Mouse (Mus musculus) intestine, postnatal 0 days (tissue): ENCODE results near the gene Mdfi. TPM values are rescaled to one million over a fixed set of nuclear protein-coding genes. Genes with fewer than 3 reads are reported as not detected.

ENCODE experiments used
- ATAC-seq: fragments of 200-750 bp; cut with Nextera tagmentation; 2 replicates; pipeline ENCODE4 v1.8.0; 2017; ENCODE audit warnings: mild to moderate bottlenecking, moderate TSS enrichment, moderate library complexity
- H3K27ac ChIP-seq: fragments of 300-500 bp; sonication (generic); 2 replicates; pipeline ENCODE4 v1.5.1; 2014; ENCODE audit warnings: mild to moderate bottlenecking, low read depth, low read length, moderate library complexity
- H3K27me3 ChIP-seq: fragments of 300-500 bp; sonication (generic); replicated peaks from 2 replicates; pipeline ENCODE4 v1.6.1; 2014; ENCODE audit warnings: low read length, mixed read lengths; ENCODE audit not compliant: control insufficient read depth, insufficient read depth
- H3K36me3 ChIP-seq: fragments of 300-500 bp; sonication (generic); 2 replicates; pipeline ENCODE4 v1.6.1; 2014; ENCODE audit warnings: mild to moderate bottlenecking, moderate library complexity; ENCODE audit not compliant: control insufficient read depth, insufficient read depth
- H3K4me1 ChIP-seq: fragments of 300-500 bp; sonication (generic); replicated peaks from 2 replicates; pipeline ENCODE4 v1.6.1; 2014; ENCODE audit warnings: antibody characterized with exemption, low read length, mixed read lengths; ENCODE audit not compliant: control insufficient read depth, insufficient read depth
- H3K4me2 ChIP-seq: fragments of 300-500 bp; sonication (generic); replicated peaks from 2 replicates; pipeline ENCODE4 v1.6.1; 2014; ENCODE audit warnings: low read depth, mild to moderate bottlenecking, moderate library complexity
- H3K4me3 ChIP-seq: fragments of 300-500 bp; sonication (generic); 2 replicates; pipeline ENCODE4 v1.5.1; 2014; ENCODE audit warnings: low read depth, low read length
- H3K9ac ChIP-seq: fragments of 300-500 bp; sonication (generic); 2 replicates; pipeline ENCODE4 v1.6.1; 2014; ENCODE audit warnings: mild to moderate bottlenecking, low read depth, low read length
- H3K9me3 ChIP-seq: fragments of 300-500 bp; sonication (generic); 2 replicates; pipeline ENCODE4 v1.6.1; 2016; ENCODE audit warnings: mixed run types; ENCODE audit not compliant: control insufficient read depth
- CTCF ChIP-seq: sonication (generic); IDR thresholded peaks from 2 replicates; pipeline ENCODE4 v1.5.1; 2016; ENCODE audit warnings: low read depth, mild to moderate bottlenecking, control low read depth, antibody characterized with exemption, moderate library complexity
- WGBS: fragments of 180-500 bp; shearing (Covaris S2); extraction: QIAGEN DNeasy Blood & Tissue Kit; methylation state at CpG from one replicate; pipeline ENCODE4 v1.1.7; 2014; 5-methylcytosine and 5-hydroxymethylcytosine counted together
- polyA plus RNA-seq: library from polyadenylated mRNA; unstranded; fragments of >200 nt; fragmentation: Nextera tagmentation; extraction: Ambion mirVana; gene quantifications from 2 replicates; pipeline ENCODE4 v1.2.1, GENCODE M21; 2015

Gene Mdfi
- polyA plus RNA-seq, 1 experiment from 2014 or later: 2.1 TPM

DNA sequence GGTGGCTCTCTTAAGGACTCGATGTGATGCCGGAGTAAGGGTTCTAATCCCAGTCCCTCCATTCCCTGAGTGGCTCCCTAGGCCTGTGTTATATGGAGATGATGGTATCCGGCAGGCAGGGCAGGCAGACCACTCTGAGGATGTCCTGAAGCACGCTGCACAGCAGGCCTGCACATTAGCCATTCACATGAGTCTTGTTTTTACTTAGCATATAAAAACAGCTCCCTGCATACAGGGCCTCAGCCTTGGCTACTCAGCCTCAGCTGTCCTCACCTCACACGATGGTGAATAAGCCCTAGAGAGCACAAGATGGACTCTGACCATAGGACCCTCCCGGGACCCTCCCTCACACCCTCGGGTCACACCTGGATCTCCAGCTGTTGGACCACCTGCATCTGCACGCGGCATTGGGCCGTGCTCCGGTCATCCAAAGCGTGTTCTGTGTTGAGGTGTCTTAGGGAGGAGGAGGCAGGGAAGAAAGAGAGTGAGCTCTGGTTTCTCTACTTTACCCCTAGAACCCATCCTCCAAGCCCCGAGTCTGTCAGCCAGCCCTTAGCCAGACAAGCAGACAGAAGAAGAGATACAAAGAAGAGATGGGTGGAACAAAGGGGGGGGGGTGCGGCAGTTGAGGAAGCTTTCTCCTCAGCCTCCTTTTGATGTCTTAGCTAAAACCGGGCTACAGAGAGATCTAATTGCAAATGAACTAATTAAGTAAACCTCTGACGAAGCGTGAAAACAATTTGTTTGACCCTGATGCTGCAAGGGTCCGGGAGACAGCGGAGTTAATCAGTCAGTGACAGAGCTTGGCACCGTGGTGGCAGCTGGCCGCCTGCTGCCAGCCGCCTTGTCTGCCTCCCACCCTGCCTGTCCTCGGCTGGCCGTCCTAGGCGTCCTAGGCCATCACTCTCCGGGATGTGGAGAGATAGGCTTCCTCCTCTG, 42.6 kb upstream of the Mdfi start:
- Histone ChIP-seq H3K36me3 (peaks cover 82% of the 10 kb centered on the region), H3K27ac (no peak overlapping the region), H3K4me3 (no peak overlapping the region), H3K9ac (no peak overlapping the region), H3K4me2 (no peak overlapping the region), H3K27me3 (no peaks in the 10 kb centered on the region), H3K9me3 (no peaks in the 10 kb centered on the region), H3K4me1 (no peaks in the 10 kb centered on the region)
- ATAC-seq: no peak
- no peak for TF ChIP-seq CTCF
- WGBS: 74% methylated on average over 26 of the region's 26 CpGs

DNA sequence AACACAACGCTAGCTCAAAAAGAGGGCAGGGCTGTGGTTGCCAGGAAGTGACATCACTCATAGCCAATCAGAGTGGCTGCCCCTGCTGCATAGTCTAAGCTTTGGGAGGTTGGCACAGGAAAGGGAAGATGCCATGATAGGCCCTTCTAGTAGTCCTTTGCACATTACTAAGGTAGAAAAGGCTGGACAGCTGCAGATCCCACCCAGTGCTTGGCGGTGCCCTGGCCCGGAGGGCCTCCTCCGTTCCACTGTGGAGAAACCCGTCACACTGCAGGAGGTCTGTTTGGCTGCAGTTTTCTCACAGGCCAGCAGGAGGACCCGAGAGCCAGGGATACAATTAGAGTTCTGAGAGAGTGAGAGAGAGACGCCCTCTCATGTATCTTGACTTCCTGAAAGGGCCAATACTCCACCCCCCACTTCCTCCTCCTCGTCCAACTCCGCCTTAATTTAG, 38.9 kb upstream of the Mdfi start:
- WGBS: 9% methylated on average over 9 of the region's 9 CpGs
- Histone ChIP-seq H3K36me3 (peaks cover 78% of the 10 kb centered on the region), H3K4me1 (no peaks in the 10 kb centered on the region), H3K27ac (no peak overlapping the region), H3K4me2 (peak overlapping the region; percentile 47), H3K4me3 (no peak overlapping the region), H3K9ac (no peak overlapping the region), H3K9me3 (no peaks in the 10 kb centered on the region), H3K27me3 (no peaks in the 10 kb centered on the region)
- peak; percentile 70 for ATAC-seq
- peak; percentile 93 for TF ChIP-seq CTCF

DNA sequence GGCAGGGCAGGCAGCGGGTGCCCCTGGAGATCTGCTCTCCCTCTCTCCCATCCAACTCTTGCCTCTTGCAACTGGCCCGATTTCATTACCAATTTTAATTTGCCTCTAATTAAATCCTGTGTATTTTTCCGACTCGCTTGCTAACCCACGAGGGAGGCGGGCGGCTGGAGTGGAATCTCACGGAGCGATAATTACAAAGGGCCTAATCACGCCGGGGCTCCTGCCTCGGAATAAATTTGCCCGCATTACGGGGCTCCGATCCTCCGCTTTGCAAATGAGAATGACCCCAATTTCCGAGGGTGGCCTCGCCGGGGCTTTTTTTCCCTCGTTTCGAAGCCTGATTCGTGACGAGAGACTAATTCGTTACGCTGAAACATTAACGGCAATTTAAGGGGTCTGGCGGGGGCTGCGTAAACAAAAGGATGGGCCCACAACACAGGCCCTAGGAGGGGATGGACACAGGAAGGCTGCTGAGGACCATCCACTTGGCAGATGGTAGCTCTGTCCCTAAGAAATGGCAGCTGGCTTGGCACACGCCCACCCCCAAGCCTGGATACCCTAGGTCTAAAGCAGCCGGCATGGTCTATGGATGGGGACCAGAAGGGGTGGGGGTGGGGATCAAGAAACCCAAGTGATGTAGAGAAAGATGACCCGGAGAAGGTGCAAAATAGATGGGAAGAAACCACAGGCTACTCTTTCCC, 38.0 kb upstream of the Mdfi start:
- peaks cover 77% of the 10 kb centered on the region for H3K36me3 ChIP-seq
- WGBS: 90% methylated on average over 31 of the region's 31 CpGs
- H3K4me1 ChIP-seq: no peaks in the 10 kb centered on the region

DNA sequence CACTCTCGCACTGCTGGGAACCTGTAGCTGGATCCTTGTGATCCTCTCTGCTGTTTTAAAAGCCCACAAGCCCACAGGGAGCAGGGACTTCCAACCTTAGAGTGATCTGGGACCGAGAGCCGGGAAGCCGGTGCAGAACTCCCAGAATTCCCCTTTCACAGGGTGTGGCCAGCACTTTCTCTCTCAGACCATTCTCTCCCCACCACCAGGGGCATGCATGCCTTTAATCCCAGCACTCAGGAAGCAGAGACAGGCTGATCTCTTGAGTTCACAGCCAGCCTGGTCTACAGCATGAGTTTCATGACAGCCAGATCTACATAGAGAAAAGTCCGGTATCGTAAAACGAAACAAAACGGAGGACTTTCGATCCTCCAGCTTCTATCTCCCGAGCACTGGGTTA, 35.4 kb upstream of the Mdfi start:
- no peak overlapping the region for H3K9ac ChIP-seq
- no peak overlapping the region for H3K4me2 ChIP-seq
- H3K36me3 ChIP-seq: peaks cover 57% of the 10 kb centered on the region
- H3K4me1 ChIP-seq: no peaks in the 10 kb centered on the region
- no peak for TF ChIP-seq CTCF
- H3K27ac ChIP-seq: no peak overlapping the region
- no peaks in the 10 kb centered on the region for H3K27me3 ChIP-seq
- no peak for ATAC-seq
- no peaks in the 10 kb centered on the region for H3K9me3 ChIP-seq
- no peak overlapping the region for H3K4me3 ChIP-seq
- WGBS: 86% methylated on average over 10 of the region's 10 CpGs

More for the DNA sequence above, 38.0 kb upstream of the Mdfi start:
- ATAC-seq: no peak
- H3K4me2 ChIP-seq: no peak overlapping the region
- no peaks in the 10 kb centered on the region for H3K9me3 ChIP-seq
- H3K27me3 ChIP-seq: no peaks in the 10 kb centered on the region
- TF ChIP-seq CTCF: no peak
- H3K9ac ChIP-seq: no peak overlapping the region
- no peak overlapping the region for H3K4me3 ChIP-seq
- H3K27ac ChIP-seq: no peak overlapping the region

DNA sequence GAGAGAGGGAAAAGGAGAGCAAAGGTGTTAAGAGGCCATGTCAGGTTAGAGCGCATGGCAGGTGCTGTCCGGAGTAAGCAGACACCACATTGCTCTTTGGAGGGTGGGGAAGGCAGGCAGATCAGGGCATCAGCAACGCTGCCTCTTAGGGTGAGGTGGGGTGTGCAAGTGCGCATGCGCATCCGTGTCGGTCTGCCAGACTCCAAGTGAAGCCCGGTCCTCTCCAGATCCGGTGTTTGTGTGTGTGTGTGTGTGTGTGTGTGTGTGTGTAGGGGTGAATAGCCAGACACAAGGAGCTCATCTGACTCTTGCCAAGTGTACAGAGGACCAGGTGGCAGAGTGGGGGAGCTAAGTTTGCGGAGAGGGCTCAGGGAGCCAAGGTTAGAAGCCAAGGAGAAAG, 31.5 kb upstream of the Mdfi start:
- 62% methylated on average over 10 of the region's 10 CpGs for WGBS
- no peaks in the 10 kb centered on the region for H3K4me1 ChIP-seq
- H3K36me3 ChIP-seq: peaks cover 34% of the 10 kb centered on the region
- H3K4me2 ChIP-seq: no peak overlapping the region
- ATAC-seq: no peak
- no peaks in the 10 kb centered on the region for H3K9me3 ChIP-seq
- H3K27me3 ChIP-seq: no peaks in the 10 kb centered on the region
- no peak overlapping the region for H3K9ac ChIP-seq
- TF ChIP-seq CTCF: no peak
- no peak overlapping the region for H3K4me3 ChIP-seq
- H3K27ac ChIP-seq: no peak overlapping the region

DNA sequence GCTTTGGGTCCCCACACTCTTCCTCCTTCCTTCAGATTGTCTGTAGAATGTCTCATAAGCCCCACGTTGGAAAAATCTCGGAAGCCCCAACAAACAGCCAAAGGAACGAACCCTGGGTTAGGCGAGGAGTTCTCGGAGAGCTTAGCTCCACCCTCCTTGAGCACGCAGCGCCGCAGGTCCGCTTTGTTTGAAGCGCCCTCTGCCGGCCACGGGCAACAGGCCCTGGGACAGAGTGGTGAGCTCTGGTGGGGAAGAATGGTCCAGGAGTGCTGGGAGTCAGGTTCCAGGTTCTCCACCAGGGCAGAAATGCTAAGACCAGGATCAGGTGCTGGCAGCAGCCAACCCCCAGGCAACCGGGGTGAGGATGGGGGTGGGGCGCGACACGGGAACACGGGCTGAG, 30.0 kb upstream of the Mdfi start:
- Histone ChIP-seq H3K4me3 (no peak overlapping the region), H3K9me3 (no peaks in the 10 kb centered on the region), H3K4me1 (no peaks in the 10 kb centered on the region), H3K27me3 (no peaks in the 10 kb centered on the region), H3K4me2 (peak overlapping the region; percentile 48), H3K9ac (no peak overlapping the region), H3K36me3 (peaks cover 25% of the 10 kb centered on the region), H3K27ac (no peak overlapping the region)
- TF ChIP-seq CTCF: peak; percentile 98
- ATAC-seq: peak; percentile 70
- WGBS: 3% methylated on average over 17 of the region's 17 CpGs
